Mouse (Mus musculus): ENCODE data around the gene Myo1g. TPM values are rescaled to one million over a fixed set of nuclear protein-coding genes. Genes with fewer than 3 reads are reported as not detected.

Gene Myo1g
- polyA plus RNA-seq, 1 experiment from 2014 or later: 4.1 TPM

GRCm38 (mm10) chr11:6504689-6505088 is 16.1 kb downstream of the Myo1g start:
- no peak overlapping the region for H3K4me3 ChIP-seq
- H3K27me3 ChIP-seq: no peaks in the 10 kb centered on the region
- H3K36me3 ChIP-seq: no peaks in the 10 kb centered on the region
- H3K9me3 ChIP-seq: no peaks in the 10 kb centered on the region
- no peaks in the 10 kb centered on the region for H3K4me1 ChIP-seq
- 65% methylated on average over 6 of the region's 6 CpGs for WGBS
- H3K27ac ChIP-seq: peak overlapping the region; percentile 30; the same call in 1 of the 2 replicates
- H3K4me2 ChIP-seq: no peak overlapping the region
- ATAC-seq (ENCODE audit: borderline replicate concordance, extremely low read depth, low FRiP score, low TSS enrichment): no peak; the same call in 1 of the 2 replicates
- no peak overlapping the region for H3K9ac ChIP-seq

- 65% methylated on average over 3 of the region's 3 CpGs for WGBS
- ATAC-seq (ENCODE audit: borderline replicate concordance, extremely low read depth, low FRiP score, low TSS enrichment): no peak
These were observed 16.5 kb downstream of the Myo1g start for GRCm38 (mm10) chr11:6504226-6504625.

GRCm38 (mm10) chr11:6502506-6502905 is 18.3 kb downstream of the Myo1g start:
- H3K4me2 ChIP-seq: no peak overlapping the region
- 91% methylated on average over 2 of the region's 2 CpGs for WGBS
- H3K9me3 ChIP-seq: no peaks in the 10 kb centered on the region
- no peak overlapping the region for H3K4me3 ChIP-seq
- no peak overlapping the region for H3K27ac ChIP-seq
- H3K36me3 ChIP-seq: no peaks in the 10 kb centered on the region
- H3K4me1 ChIP-seq: no peaks in the 10 kb centered on the region
- no peak overlapping the region for H3K9ac ChIP-seq
- no peak for ATAC-seq (ENCODE audit: borderline replicate concordance, extremely low read depth, low FRiP score, low TSS enrichment)
- H3K27me3 ChIP-seq: no peaks in the 10 kb centered on the region

More at GRCm38 (mm10) chr11:6504226-6504625, 16.5 kb downstream of the Myo1g start:
- H3K9me3 ChIP-seq: no peaks in the 10 kb centered on the region
- no peak overlapping the region for H3K4me2 ChIP-seq
- H3K27me3 ChIP-seq: no peaks in the 10 kb centered on the region
- no peaks in the 10 kb centered on the region for H3K36me3 ChIP-seq
- no peaks in the 10 kb centered on the region for H3K4me1 ChIP-seq
- H3K27ac ChIP-seq: peak overlapping the region; percentile 30; the same call in 1 of the 2 replicates
- no peak overlapping the region for H3K9ac ChIP-seq
- H3K4me3 ChIP-seq: no peak overlapping the region

GRCm38 (mm10) chr11:6497311-6497948 is 23.3 kb downstream of the Myo1g start:
- Histone ChIP-seq H3K9me3 (no peaks in the 10 kb centered on the region), H3K4me3 (no peak overlapping the region), H3K4me1 (no peaks in the 10 kb centered on the region), H3K27me3 (no peaks in the 10 kb centered on the region), H3K4me2 (no peak overlapping the region), H3K27ac (no peak overlapping the region), H3K9ac (no peak overlapping the region), H3K36me3 (no peaks in the 10 kb centered on the region)
- 77% methylated on average over 12 of the region's 12 CpGs for WGBS
- ATAC-seq (ENCODE audit: borderline replicate concordance, extremely low read depth, low FRiP score, low TSS enrichment): no peak

GRCm38 (mm10) chr11:6489691-6490503 is 30.9 kb downstream of the Myo1g start:
- H3K9ac ChIP-seq: no peak overlapping the region
- no peaks in the 10 kb centered on the region for H3K27me3 ChIP-seq
- no peak overlapping the region for H3K4me3 ChIP-seq
- H3K9me3 ChIP-seq: no peaks in the 10 kb centered on the region
- ATAC-seq (ENCODE audit: borderline replicate concordance, extremely low read depth, low FRiP score, low TSS enrichment): no peak
- no peak overlapping the region for H3K4me2 ChIP-seq
- WGBS: 48% methylated on average over 6 of the region's 6 CpGs
- H3K4me1 ChIP-seq: peaks cover 8% of the 10 kb centered on the region; the same call in 1 of the 2 replicates
- H3K27ac ChIP-seq: no peak overlapping the region
- no peaks in the 10 kb centered on the region for H3K36me3 ChIP-seq

- no peak for ATAC-seq (ENCODE audit: borderline replicate concordance, extremely low read depth, low FRiP score, low TSS enrichment)
- H3K4me1 ChIP-seq: peaks cover 8% of the 10 kb centered on the region; the same call in 1 of the 2 replicates
- H3K9me3 ChIP-seq: no peaks in the 10 kb centered on the region
- H3K4me3 ChIP-seq: no peak overlapping the region
- no peak overlapping the region for H3K4me2 ChIP-seq
- no peak overlapping the region for H3K27ac ChIP-seq
- 88% methylated on average over 7 of the region's 7 CpGs for WGBS
- H3K36me3 ChIP-seq: no peaks in the 10 kb centered on the region
- no peak overlapping the region for H3K9ac ChIP-seq
- H3K27me3 ChIP-seq: no peaks in the 10 kb centered on the region
These were observed 31.5 kb downstream of the Myo1g start for GRCm38 (mm10) chr11:6489257-6489656.

GRCm38 (mm10) chr11:6488041-6488684 is 32.6 kb downstream of the Myo1g start:
- no peak overlapping the region for H3K4me2 ChIP-seq
- H3K9me3 ChIP-seq: no peaks in the 10 kb centered on the region
- 94% methylated on average over 5 of the region's 5 CpGs for WGBS
- H3K27me3 ChIP-seq: no peaks in the 10 kb centered on the region
- peaks cover 8% of the 10 kb centered on the region; the same call in 1 of the 2 replicates for H3K4me1 ChIP-seq
- no peak overlapping the region for H3K9ac ChIP-seq
- H3K27ac ChIP-seq: no peak overlapping the region
- H3K4me3 ChIP-seq: no peak overlapping the region
- H3K36me3 ChIP-seq: no peaks in the 10 kb centered on the region
- ATAC-seq (ENCODE audit: borderline replicate concordance, extremely low read depth, low FRiP score, low TSS enrichment): no peak

- 27% methylated on average over 7 of the region's 7 CpGs for whole genome bisulfite sequencing
- peaks cover 8% of the 10 kb centered on the region; the same call in 1 of the 2 replicates for H3K4me1 ChIP-seq
- H3K36me3 ChIP-seq: no peaks in the 10 kb centered on the region
- H3K9me3 ChIP-seq: no peaks in the 10 kb centered on the region
- H3K4me2 ChIP-seq: no peak overlapping the region
- H3K4me3 ChIP-seq: no peak overlapping the region
- H3K9ac ChIP-seq: no peak overlapping the region
- H3K27ac ChIP-seq: no peak overlapping the region
- H3K27me3 ChIP-seq: no peaks in the 10 kb centered on the region
- peak; percentile 55; the same call in 1 of the 2 replicates for ATAC-seq (ENCODE audit: borderline replicate concordance, extremely low read depth, low FRiP score, low TSS enrichment)
These were observed 33.3 kb downstream of the Myo1g start for GRCm38 (mm10) chr11:6487496-6487895.

- no peak for ATAC-seq (ENCODE audit: borderline replicate concordance, extremely low read depth, low FRiP score, low TSS enrichment)
- Histone ChIP-seq H3K4me2 (no peak overlapping the region), H3K27ac (no peak overlapping the region), H3K4me1 (peaks cover 8% of the 10 kb centered on the region; the same call in 1 of the 2 replicates), H3K9ac (no peak overlapping the region), H3K36me3 (no peaks in the 10 kb centered on the region), H3K4me3 (no peak overlapping the region), H3K27me3 (no peaks in the 10 kb centered on the region), H3K9me3 (no peaks in the 10 kb centered on the region)
- 58% methylated on average over 6 of the region's 6 CpGs for WGBS
These were observed 33.8 kb downstream of the Myo1g start for GRCm38 (mm10) chr11:6486916-6487315.

- H3K36me3 ChIP-seq: no peaks in the 10 kb centered on the region
- H3K4me2 ChIP-seq: no peak overlapping the region
- H3K9ac ChIP-seq: no peak overlapping the region
- H3K9me3 ChIP-seq: no peaks in the 10 kb centered on the region
- H3K4me1 ChIP-seq: peaks cover 8% of the 10 kb centered on the region; the same call in 1 of the 2 replicates
- no peak overlapping the region for H3K4me3 ChIP-seq
- 49% methylated on average over 3 of the region's 3 CpGs for WGBS
- no peak for ATAC-seq (ENCODE audit: borderline replicate concordance, extremely low read depth, low FRiP score, low TSS enrichment)
- H3K27me3 ChIP-seq: no peaks in the 10 kb centered on the region
- H3K27ac ChIP-seq: 0 out of 2 replicates have a peak overlapping the region, but pooled peaks have one; percentile 8
These were observed 36.4 kb downstream of the Myo1g start for GRCm38 (mm10) chr11:6484244-6484959.

- Histone ChIP-seq H3K36me3 (no peaks in the 10 kb centered on the region), H3K9ac (no peak overlapping the region), H3K27me3 (no peaks in the 10 kb centered on the region), H3K4me2 (no peak overlapping the region), H3K4me1 (peaks cover 8% of the 10 kb centered on the region; the same call in 1 of the 2 replicates), H3K27ac (no peak overlapping the region), H3K4me3 (no peak overlapping the region), H3K9me3 (no peaks in the 10 kb centered on the region)
- WGBS: 78% methylated on average over 2 of the region's 2 CpGs
- ATAC-seq (ENCODE audit: borderline replicate concordance, extremely low read depth, low FRiP score, low TSS enrichment): no peak
These were observed 37.7 kb downstream of the Myo1g start for GRCm38 (mm10) chr11:6483103-6483502.
